Mouse (Mus musculus): ENCODE results near the gene 1700001C19Rik. TPM values are rescaled to one million over a fixed set of nuclear protein-coding genes. Genes with fewer than 3 reads are reported as not detected.
"Not testable (repeated sequence)": the region's sequence is repeated elsewhere in the genome, so short reads cannot be mapped to it uniquely, and the experiment has no call there.

The 1700001C19Rik gene
- polyA plus RNA-seq, 1 experiment, result 0.11 TPM

DNA sequence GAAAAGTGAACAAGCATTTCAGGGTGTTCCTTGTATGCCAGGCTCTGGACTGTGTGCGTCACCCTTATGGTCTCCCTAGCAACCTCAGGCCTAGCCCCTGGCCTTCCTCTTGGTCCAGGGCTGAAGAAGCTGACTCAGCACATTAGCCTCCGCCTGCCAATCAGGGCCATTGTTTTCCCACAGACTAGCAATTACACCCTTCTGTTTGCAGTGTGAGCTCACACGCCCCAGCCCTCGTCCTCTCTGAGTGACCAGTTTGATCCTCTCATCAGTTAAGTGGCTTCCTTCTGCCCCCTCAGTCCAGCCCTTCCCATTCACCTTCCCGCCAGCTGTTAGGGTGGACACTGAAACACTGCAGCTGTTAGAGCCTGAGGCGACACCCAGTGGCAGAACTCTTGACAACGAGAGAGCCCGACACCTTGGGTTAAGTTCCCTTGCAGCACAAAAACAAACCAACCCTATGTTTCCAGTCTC is 8.3 kb downstream of the 1700001C19Rik start:
- 60% methylated on average over 8 of the region's 8 CpGs for WGBS
- no peak overlapping the region for H3K4me3 ChIP-seq (ENCODE audit: control insufficient read depth, insufficient read depth, low read length)
- no peak overlapping the region for H3K27ac ChIP-seq (ENCODE audit: control insufficient read depth, insufficient read depth, low read length)
- H3K27me3 ChIP-seq (ENCODE audit: control insufficient read depth, insufficient read depth, low read length), result no peaks in the 10 kb centered on the region
- no peak for DNase-seq
- H3K4me1 ChIP-seq (replicated peaks; ENCODE audit: control insufficient read depth, insufficient read depth, low read length), result peaks cover 10% of the 10 kb centered on the region
- no peak for TF ChIP-seq POLR2A (IDR thresholded peaks at IDR 0.05; ENCODE audit: control insufficient read depth, extremely low read depth, insufficient read depth, low read length, poor library complexity)
- TF ChIP-seq CTCF (IDR thresholded peaks at IDR 0.05; ENCODE audit: borderline replicate concordance, control insufficient read depth, extremely low read depth, insufficient read depth, low read length, poor library complexity), result no peak
- no peaks in the 10 kb centered on the region for H3K36me3 ChIP-seq (ENCODE audit: control insufficient read depth, insufficient read depth, low read length)

DNA sequence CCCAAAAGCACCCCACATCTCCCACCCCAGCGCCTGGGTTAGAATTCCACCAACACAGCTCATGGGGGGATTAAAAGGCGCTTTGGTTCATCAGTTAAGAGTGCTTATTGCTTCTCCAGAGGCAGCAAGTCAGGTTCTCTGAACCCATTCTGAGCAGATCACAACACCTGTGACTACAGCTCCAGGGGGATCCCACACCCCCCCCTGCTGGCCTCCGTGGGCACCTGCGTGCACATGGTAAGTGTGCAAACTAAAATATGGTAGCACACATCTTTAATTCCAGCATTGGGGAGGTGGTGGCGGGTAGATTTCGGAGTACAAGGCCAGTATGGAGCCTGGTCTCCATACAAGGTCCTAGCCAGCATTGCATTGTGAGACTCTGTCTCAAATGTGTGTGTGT is 9.9 kb downstream of the 1700001C19Rik start:
- 81% methylated on average over 6 of the region's 6 CpGs for WGBS
- no peak overlapping the region for H3K4me3 ChIP-seq (ENCODE audit: control insufficient read depth, insufficient read depth, low read length)
- DNase-seq, result no peak
- TF ChIP-seq POLR2A (IDR thresholded peaks at IDR 0.05; ENCODE audit: control insufficient read depth, extremely low read depth, insufficient read depth, low read length, poor library complexity), result no peak
- TF ChIP-seq CTCF (IDR thresholded peaks at IDR 0.05; ENCODE audit: borderline replicate concordance, control insufficient read depth, extremely low read depth, insufficient read depth, low read length, poor library complexity), result no peak
- peaks cover 10% of the 10 kb centered on the region for H3K4me1 ChIP-seq (replicated peaks; ENCODE audit: control insufficient read depth, insufficient read depth, low read length)
- H3K36me3 ChIP-seq (ENCODE audit: control insufficient read depth, insufficient read depth, low read length), result no peaks in the 10 kb centered on the region
- no peak overlapping the region for H3K27ac ChIP-seq (ENCODE audit: control insufficient read depth, insufficient read depth, low read length)
- no peaks in the 10 kb centered on the region for H3K27me3 ChIP-seq (ENCODE audit: control insufficient read depth, insufficient read depth, low read length)

- no peak overlapping the region for H3K4me3 ChIP-seq (ENCODE audit: control insufficient read depth, insufficient read depth, low read length)
- no peak for TF ChIP-seq POLR2A (IDR thresholded peaks at IDR 0.05; ENCODE audit: control insufficient read depth, extremely low read depth, insufficient read depth, low read length, poor library complexity)
- TF ChIP-seq CTCF (IDR thresholded peaks at IDR 0.05; ENCODE audit: borderline replicate concordance, control insufficient read depth, extremely low read depth, insufficient read depth, low read length, poor library complexity), result no peak
- DNase-seq, result no peak
- H3K27ac ChIP-seq (ENCODE audit: control insufficient read depth, insufficient read depth, low read length), result no peak overlapping the region
- H3K36me3 ChIP-seq (ENCODE audit: control insufficient read depth, insufficient read depth, low read length), result no peaks in the 10 kb centered on the region
- WGBS, result 81% methylated on average over 6 of the region's 6 CpGs
- 0 out of 2 replicates have a peak, but pooled peaks cover 2% of the 10 kb centered on the region for H3K4me1 ChIP-seq (replicated peaks; ENCODE audit: control insufficient read depth, insufficient read depth, low read length)
- no peaks in the 10 kb centered on the region for H3K27me3 ChIP-seq (ENCODE audit: control insufficient read depth, insufficient read depth, low read length)
These were observed 13.0 kb downstream of the 1700001C19Rik start for GRCm38 (mm10) chr17:47424186-47424585.

- 97% methylated on average over 1 of the region's 1 CpGs for WGBS
These were observed 14.6 kb downstream of the 1700001C19Rik start for GRCm38 (mm10) chr17:47422616-47423015.

GRCm38 (mm10) chr17:47421566-47421965 is 15.6 kb downstream of the 1700001C19Rik start:
- WGBS, result 89% methylated on average over 3 of the region's 3 CpGs
- no peak overlapping the region for H3K4me3 ChIP-seq (ENCODE audit: control insufficient read depth, insufficient read depth, low read length)
- 0 out of 2 replicates have a peak, but pooled peaks cover 2% of the 10 kb centered on the region for H3K4me1 ChIP-seq (replicated peaks; ENCODE audit: control insufficient read depth, insufficient read depth, low read length)
- TF ChIP-seq CTCF (IDR thresholded peaks at IDR 0.05; ENCODE audit: borderline replicate concordance, control insufficient read depth, extremely low read depth, insufficient read depth, low read length, poor library complexity) (no peak), POLR2A (IDR thresholded peaks at IDR 0.05; ENCODE audit: control insufficient read depth, extremely low read depth, insufficient read depth, low read length, poor library complexity) (no peak)
- no peaks in the 10 kb centered on the region for H3K36me3 ChIP-seq (ENCODE audit: control insufficient read depth, insufficient read depth, low read length)
- no peaks in the 10 kb centered on the region for H3K27me3 ChIP-seq (ENCODE audit: control insufficient read depth, insufficient read depth, low read length)
- DNase-seq, result no peak
- no peak overlapping the region for H3K27ac ChIP-seq (ENCODE audit: control insufficient read depth, insufficient read depth, low read length)

More at GRCm38 (mm10) chr17:47422616-47423015, 14.6 kb downstream of the 1700001C19Rik start:
- not testable (repeated sequence) for H3K4me3 ChIP-seq (ENCODE audit: control insufficient read depth, insufficient read depth, low read length); H3K4me1 ChIP-seq (replicated peaks; ENCODE audit: control insufficient read depth, insufficient read depth, low read length); DNase-seq; H3K27ac ChIP-seq (ENCODE audit: control insufficient read depth, insufficient read depth, low read length); H3K36me3 ChIP-seq (ENCODE audit: control insufficient read depth, insufficient read depth, low read length); H3K27me3 ChIP-seq (ENCODE audit: control insufficient read depth, insufficient read depth, low read length)

DNA sequence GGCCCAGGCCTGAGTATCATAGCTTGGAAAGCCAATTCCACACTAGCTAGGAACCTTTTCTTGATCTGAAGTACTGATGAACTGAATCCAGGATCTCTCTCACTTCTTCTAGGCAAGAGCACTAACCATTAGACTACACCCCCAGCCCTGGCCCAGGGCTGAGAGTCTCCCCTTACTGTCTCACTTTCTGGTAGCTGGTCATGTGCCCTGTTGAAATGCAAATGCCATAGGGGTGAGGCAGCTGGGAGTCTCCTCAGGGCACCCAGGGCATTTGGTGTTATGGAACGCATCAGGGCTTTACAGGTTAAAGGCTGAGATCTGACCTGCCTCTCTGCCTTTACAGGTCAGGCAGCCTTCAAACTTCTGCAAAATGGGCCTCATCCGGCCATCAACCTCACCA is 17.0 kb downstream of the 1700001C19Rik start:
- DNase-seq, result no peak
- H3K36me3 ChIP-seq (ENCODE audit: control insufficient read depth, insufficient read depth, low read length), result no peaks in the 10 kb centered on the region
- WGBS, result 93% methylated on average over 2 of the region's 2 CpGs
- no peak overlapping the region for H3K4me3 ChIP-seq (ENCODE audit: control insufficient read depth, insufficient read depth, low read length)
- no peaks in the 10 kb centered on the region for H3K27me3 ChIP-seq (ENCODE audit: control insufficient read depth, insufficient read depth, low read length)
- TF ChIP-seq CTCF (IDR thresholded peaks at IDR 0.05; ENCODE audit: borderline replicate concordance, control insufficient read depth, extremely low read depth, insufficient read depth, low read length, poor library complexity), result no peak
- TF ChIP-seq POLR2A (IDR thresholded peaks at IDR 0.05; ENCODE audit: control insufficient read depth, extremely low read depth, insufficient read depth, low read length, poor library complexity), result no peak
- 0 out of 2 replicates have a peak, but pooled peaks cover 2% of the 10 kb centered on the region for H3K4me1 ChIP-seq (replicated peaks; ENCODE audit: control insufficient read depth, insufficient read depth, low read length)
- H3K27ac ChIP-seq (ENCODE audit: control insufficient read depth, insufficient read depth, low read length), result no peak overlapping the region

DNA sequence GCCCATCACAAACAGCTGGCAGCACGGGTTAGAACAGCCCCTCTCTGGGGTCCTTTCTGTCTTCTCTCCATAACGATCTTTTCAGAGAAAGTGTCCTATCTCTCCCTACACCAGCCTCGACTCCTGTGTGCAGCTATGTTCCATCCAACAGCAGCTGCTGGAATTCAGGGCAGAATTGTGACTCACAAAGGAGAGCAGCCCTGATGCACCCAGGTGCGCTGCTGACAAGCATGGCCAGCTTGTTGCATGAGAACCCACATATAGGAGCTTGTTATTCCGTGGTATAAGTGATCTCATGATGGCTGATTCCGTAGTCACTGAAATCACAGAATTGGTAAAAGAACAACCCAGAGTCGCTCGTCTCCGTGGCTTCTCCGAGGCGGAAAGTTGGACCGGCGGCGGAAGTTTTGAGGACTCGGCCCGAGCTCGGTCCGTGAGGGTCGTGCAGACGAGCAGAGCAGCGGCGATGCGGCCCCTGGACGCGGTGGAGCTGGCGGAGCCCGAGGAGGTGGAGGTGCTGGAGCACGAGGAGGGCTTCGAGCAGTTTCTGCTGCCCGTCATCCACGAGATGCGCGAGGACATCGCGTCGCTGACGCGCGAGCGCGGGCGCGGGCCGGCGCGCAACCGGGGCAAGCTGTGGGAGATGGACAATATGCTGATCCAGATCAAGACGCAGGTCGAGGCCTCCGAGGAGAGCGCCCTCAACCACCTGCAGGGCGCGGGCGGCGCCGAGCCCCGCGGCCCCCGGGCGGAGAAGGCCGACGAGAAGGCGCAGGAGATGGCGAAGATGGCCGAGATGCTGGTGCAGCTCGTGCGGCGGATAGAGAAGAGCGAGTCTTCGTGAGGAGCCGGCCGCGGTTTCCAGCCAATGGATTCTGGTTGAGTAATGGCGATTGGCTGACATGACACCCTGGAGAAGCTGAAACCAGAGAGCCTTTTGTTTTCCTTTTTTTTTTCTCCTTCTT is 27.0 kb downstream of the 1700001C19Rik start:
- H3K36me3 ChIP-seq (ENCODE audit: control insufficient read depth, insufficient read depth, low read length); H3K27ac ChIP-seq (ENCODE audit: control insufficient read depth, insufficient read depth, low read length); H3K4me1 ChIP-seq (replicated peaks; ENCODE audit: control insufficient read depth, insufficient read depth, low read length); H3K4me3 ChIP-seq (ENCODE audit: control insufficient read depth, insufficient read depth, low read length); H3K27me3 ChIP-seq (ENCODE audit: control insufficient read depth, insufficient read depth, low read length): not testable (repeated sequence)
- 4% methylated on average over 74 of the region's 74 CpGs for whole genome bisulfite sequencing
- DNase-seq, result peak; percentile 19

Data from thymus, adult 2 months (tissue).